Mouse (Mus musculus): Measurements from ENCODE around the gene Rimbp3. TPM values are rescaled to one million over a fixed set of nuclear protein-coding genes. Genes with fewer than 3 reads are reported as not detected.

Rimbp3 gene
- polyA plus RNA-seq, 1 experiment from 2014 or later = 0.65 TPM

DNA sequence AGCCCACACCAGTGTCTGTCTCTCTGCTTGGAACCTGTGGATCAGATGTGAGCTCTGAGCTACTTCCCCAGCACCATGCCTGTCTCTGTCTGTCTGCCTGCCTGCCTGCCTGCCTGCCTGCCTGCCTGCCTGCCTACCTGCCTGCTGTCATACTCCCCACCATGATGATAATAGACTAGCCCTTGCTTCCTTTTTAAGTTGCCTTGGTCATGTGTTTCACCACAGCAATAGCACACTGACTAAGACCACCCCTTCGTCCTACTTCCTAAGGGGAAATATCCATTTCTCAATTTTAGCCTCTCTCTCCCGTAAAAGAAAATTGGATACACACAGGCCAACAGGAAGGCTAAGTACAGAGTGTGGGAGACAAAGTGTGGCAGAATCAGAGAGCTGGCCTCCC is 26.3 kb upstream of the Rimbp3 start:
- Histone ChIP-seq H3K4me2 (replicated peaks; ENCODE audit: low read depth, low read length) (no peak overlapping the region), H3K27ac (ENCODE audit: low read length) (no peak overlapping the region), H3K27me3 (ENCODE audit: control insufficient read depth, insufficient read depth, low read length) (no peaks in the 10 kb centered on the region), H3K9me3 (ENCODE audit: control insufficient read depth, low read depth, low read length) (no peaks in the 10 kb centered on the region), H3K9ac (replicated peaks; ENCODE audit: low read depth, low read length) (no peak overlapping the region), H3K36me3 (ENCODE audit: control insufficient read depth, insufficient read depth, low read length) (peaks cover 8% of the 10 kb centered on the region; the same call in 1 of the 2 replicates), H3K4me3 (ENCODE audit: low read depth, low read length) (no peak overlapping the region), H3K4me1 (ENCODE audit: control insufficient read depth, insufficient read depth, low read length) (no peaks in the 10 kb centered on the region)
- WGBS = 84% methylated on average over 2 of the region's 2 CpGs
- ATAC-seq (ENCODE audit: insufficient number of reproducible peaks, insufficient read depth, low FRiP score, low read depth) = no peak

DNA sequence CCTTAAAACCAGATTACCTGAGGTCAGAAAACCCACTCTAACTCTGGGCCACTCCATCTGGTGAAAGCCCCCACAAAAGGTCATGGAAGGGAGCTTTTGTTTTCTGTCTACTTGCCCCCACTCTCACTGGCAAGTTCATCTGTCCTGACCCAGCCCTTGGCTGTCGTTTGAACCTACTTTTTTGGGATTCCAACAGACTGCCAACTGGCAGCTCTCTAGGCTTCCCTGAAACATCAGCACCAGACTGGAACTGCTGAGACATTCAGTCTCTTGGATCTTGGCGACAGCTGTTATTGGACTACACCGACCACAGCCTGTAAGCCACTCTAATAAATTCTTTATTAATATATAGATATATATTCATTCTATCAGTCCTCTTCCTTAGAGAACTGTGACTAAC is 25.4 kb upstream of the Rimbp3 start:
- no peak for ATAC-seq (ENCODE audit: insufficient number of reproducible peaks, insufficient read depth, low FRiP score, low read depth)
- no peaks in the 10 kb centered on the region for H3K27me3 ChIP-seq (ENCODE audit: control insufficient read depth, insufficient read depth, low read length)
- no peak overlapping the region for H3K4me3 ChIP-seq (ENCODE audit: low read depth, low read length)
- H3K36me3 ChIP-seq (ENCODE audit: control insufficient read depth, insufficient read depth, low read length) = peaks cover 6% of the 10 kb centered on the region; the same call in 1 of the 2 replicates
- no peak overlapping the region for H3K27ac ChIP-seq (ENCODE audit: low read length)
- WGBS = 76% methylated on average over 3 of the region's 3 CpGs
- no peak overlapping the region for H3K9ac ChIP-seq (replicated peaks; ENCODE audit: low read depth, low read length)
- H3K4me2 ChIP-seq (replicated peaks; ENCODE audit: low read depth, low read length) = no peak overlapping the region
- H3K9me3 ChIP-seq (ENCODE audit: control insufficient read depth, low read depth, low read length) = no peaks in the 10 kb centered on the region
- H3K4me1 ChIP-seq (ENCODE audit: control insufficient read depth, insufficient read depth, low read length) = no peaks in the 10 kb centered on the region

DNA sequence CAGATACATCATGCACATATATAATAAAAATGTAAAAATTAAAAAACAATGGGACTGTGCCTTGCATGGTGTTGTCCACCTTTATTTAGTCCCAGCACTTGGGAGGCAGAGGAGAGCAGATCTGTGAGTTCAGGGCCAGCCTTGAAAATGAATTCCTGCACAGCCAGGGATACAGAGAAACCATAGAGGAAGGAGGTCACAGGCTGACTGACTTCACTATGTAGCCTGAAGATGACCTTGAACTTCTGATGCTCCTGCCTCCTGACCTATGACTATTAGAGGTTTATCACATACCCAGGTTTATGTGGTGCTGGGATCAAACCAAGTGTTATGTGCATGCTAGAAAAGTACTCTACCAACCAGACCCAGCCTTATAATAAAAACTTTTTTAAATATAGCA is 22.9 kb upstream of the Rimbp3 start:
- Histone ChIP-seq H3K36me3 (ENCODE audit: control insufficient read depth, insufficient read depth, low read length) (peaks cover 4% of the 10 kb centered on the region; the same call in 1 of the 2 replicates), H3K27ac (ENCODE audit: low read length) (no peak overlapping the region), H3K4me1 (ENCODE audit: control insufficient read depth, insufficient read depth, low read length) (no peaks in the 10 kb centered on the region), H3K4me3 (ENCODE audit: low read depth, low read length) (no peak overlapping the region), H3K9ac (replicated peaks; ENCODE audit: low read depth, low read length) (no peak overlapping the region), H3K9me3 (ENCODE audit: control insufficient read depth, low read depth, low read length) (no peaks in the 10 kb centered on the region), H3K4me2 (replicated peaks; ENCODE audit: low read depth, low read length) (no peak overlapping the region), H3K27me3 (ENCODE audit: control insufficient read depth, insufficient read depth, low read length) (no peaks in the 10 kb centered on the region)
- no peak for ATAC-seq (ENCODE audit: insufficient number of reproducible peaks, insufficient read depth, low FRiP score, low read depth)

DNA sequence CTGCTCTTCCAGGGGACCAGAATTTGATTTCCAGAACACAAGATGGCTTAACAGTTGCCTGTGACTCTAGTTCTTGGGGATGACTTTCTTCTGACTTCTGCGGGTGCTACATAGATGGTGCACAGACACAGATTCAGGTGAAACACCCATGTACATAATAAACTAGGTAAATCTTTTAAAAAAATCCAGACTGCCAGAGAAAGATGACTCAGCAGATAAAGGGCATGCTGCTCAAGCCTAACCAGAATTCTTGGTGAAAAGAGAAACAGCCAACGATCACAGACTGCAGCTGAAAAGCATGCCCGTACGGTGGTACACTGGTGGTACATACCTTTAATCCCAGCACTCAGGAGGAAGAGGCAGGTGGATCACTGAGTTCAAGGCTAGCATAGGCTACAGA is 14.6 kb upstream of the Rimbp3 start:
- WGBS = 96% methylated on average over 4 of the region's 4 CpGs
- Histone ChIP-seq H3K36me3 (ENCODE audit: control insufficient read depth, insufficient read depth, low read length) (peaks cover 13% of the 10 kb centered on the region; the same call in 1 of the 2 replicates), H3K4me2 (replicated peaks; ENCODE audit: low read depth, low read length) (no peak overlapping the region), H3K27me3 (ENCODE audit: control insufficient read depth, insufficient read depth, low read length) (no peaks in the 10 kb centered on the region), H3K9ac (replicated peaks; ENCODE audit: low read depth, low read length) (no peak overlapping the region), H3K4me3 (ENCODE audit: low read depth, low read length) (no peak overlapping the region), H3K4me1 (ENCODE audit: control insufficient read depth, insufficient read depth, low read length) (no peaks in the 10 kb centered on the region), H3K9me3 (ENCODE audit: control insufficient read depth, low read depth, low read length) (no peaks in the 10 kb centered on the region), H3K27ac (ENCODE audit: low read length) (no peak overlapping the region)
- no peak for ATAC-seq (ENCODE audit: insufficient number of reproducible peaks, insufficient read depth, low FRiP score, low read depth)

DNA sequence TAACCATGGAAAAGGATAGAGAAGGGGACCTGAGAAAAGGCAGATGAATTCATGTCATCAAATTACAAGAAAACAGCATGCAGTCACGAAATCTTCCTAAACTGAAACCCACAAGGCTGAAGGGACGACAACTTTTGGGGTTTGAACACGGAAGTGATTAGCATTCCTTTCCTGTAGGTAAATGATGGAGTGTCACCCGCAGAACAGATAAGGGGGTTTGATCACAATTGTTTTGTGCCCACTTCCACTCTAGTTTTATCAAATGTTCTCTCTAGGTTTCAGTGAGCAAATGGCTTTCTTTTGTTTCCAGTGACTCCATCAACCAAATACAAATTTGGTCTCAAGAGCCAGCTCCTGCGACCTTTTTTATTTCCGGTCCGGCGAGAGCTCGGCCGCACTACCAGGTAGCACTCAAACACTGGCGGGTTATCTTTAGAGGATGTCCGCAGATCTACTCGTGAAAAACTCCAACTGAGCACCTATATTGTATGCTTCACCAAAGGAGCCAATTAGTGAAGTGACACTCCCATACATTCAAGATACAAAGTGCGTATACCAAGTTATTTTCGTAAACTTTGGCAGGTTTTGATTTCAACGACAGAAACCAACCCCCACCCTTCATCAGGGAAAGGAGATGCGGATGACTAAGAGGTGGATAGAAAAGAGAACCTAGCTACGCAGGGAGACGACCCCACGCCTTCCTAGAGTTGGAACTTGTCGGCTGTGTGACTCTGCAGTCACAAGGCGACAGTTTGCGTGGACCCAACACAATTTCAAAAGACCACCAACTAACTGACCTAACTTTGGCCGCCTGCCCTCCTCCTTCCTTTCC is 8.1 kb upstream of the Rimbp3 start:
- ATAC-seq (ENCODE audit: insufficient number of reproducible peaks, insufficient read depth, low FRiP score, low read depth) = 0 out of 2 replicates have a peak, but pooled peaks have one; percentile 11
- Histone ChIP-seq H3K9me3 (ENCODE audit: control insufficient read depth, low read depth, low read length) (no peaks in the 10 kb centered on the region), H3K4me3 (ENCODE audit: low read depth, low read length) (peak overlapping the region; percentile 99), H3K9ac (replicated peaks; ENCODE audit: low read depth, low read length) (peak overlapping the region; percentile 99), H3K27me3 (ENCODE audit: control insufficient read depth, insufficient read depth, low read length) (no peaks in the 10 kb centered on the region), H3K4me2 (replicated peaks; ENCODE audit: low read depth, low read length) (peak overlapping the region; percentile 67), H3K36me3 (ENCODE audit: control insufficient read depth, insufficient read depth, low read length) (peaks cover 6% of the 10 kb centered on the region; the same call in 1 of the 2 replicates), H3K27ac (ENCODE audit: low read length) (peak overlapping the region; percentile 68), H3K4me1 (ENCODE audit: control insufficient read depth, insufficient read depth, low read length) (peaks cover 14% of the 10 kb centered on the region; the same call in 1 of the 2 replicates)
- 3% methylated on average over 24 of the region's 24 CpGs for WGBS

DNA sequence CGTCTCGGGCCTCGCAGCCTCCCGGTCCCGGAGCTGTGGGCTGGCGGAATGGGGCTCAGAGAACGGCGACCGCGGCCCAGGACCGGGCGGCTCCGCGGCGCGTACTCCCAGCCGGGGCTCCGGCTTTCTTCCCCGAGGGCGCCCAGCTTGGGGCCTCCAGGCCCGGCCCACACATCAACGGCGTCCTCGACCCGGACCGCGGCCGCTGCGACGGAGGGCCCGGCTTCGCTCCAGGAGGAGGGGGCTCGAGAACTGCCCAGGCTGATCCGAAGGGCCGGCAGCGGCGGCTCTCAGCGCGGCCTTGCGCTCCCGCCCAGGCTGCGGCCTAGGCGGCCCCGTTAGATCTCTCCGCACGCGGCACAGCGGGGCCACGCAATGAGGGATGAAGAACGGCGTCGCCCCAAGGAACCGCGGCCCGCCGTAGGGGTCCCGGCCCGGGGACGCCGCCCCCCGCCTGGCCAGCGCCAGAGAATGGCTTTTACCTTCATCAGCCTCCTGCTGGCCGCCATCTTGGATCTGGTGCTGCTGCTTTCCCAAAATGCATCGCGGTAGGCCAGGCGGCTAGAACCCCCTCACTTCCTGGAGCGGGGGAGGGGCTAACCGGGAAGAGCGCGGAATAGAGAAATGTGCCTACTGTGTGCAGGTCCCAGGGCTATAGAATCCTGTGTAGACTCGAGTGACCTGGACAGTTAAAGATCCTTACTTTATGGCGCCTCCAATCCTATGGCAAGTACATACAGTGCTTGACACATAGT is 7.3 kb upstream of the Rimbp3 start:
- H3K4me1 ChIP-seq (ENCODE audit: control insufficient read depth, insufficient read depth, low read length) = peaks cover 14% of the 10 kb centered on the region; the same call in 1 of the 2 replicates
- no peaks in the 10 kb centered on the region for H3K9me3 ChIP-seq (ENCODE audit: control insufficient read depth, low read depth, low read length)
- peaks cover 6% of the 10 kb centered on the region; the same call in 1 of the 2 replicates for H3K36me3 ChIP-seq (ENCODE audit: control insufficient read depth, insufficient read depth, low read length)
- no peaks in the 10 kb centered on the region for H3K27me3 ChIP-seq (ENCODE audit: control insufficient read depth, insufficient read depth, low read length)
- H3K9ac ChIP-seq (replicated peaks; ENCODE audit: low read depth, low read length) = peak overlapping the region; percentile 99
- H3K27ac ChIP-seq (ENCODE audit: low read length) = peak overlapping the region; percentile 68
- WGBS = under 1% methylated on average over 61 of the region's 72 CpGs
- H3K4me2 ChIP-seq (replicated peaks; ENCODE audit: low read depth, low read length) = peak overlapping the region; percentile 67
- ATAC-seq (ENCODE audit: insufficient number of reproducible peaks, insufficient read depth, low FRiP score, low read depth) = peak; percentile 86
- H3K4me3 ChIP-seq (ENCODE audit: low read depth, low read length) = peak overlapping the region; percentile 99

DNA sequence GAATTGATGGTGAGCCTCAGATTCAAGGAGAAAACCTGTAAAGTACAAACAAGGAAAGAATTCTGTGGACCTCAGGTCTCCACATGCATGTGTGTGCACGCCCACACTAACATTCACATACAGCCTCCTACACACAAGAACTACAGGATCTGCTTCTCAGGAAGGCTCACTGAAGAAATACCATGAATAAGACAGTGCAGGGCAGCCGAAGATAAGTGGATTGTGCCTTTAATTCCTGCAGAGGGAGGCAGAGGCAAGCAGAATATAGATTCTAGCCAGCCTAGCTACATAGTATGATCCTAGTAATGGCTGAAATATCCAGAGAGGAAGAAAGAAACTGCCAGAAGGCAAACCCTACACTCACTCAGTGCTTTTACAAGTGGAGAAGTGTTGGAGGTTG is 6.4 kb upstream of the Rimbp3 start:
- Histone ChIP-seq H3K4me1 (ENCODE audit: control insufficient read depth, insufficient read depth, low read length) (peaks cover 14% of the 10 kb centered on the region; the same call in 1 of the 2 replicates), H3K36me3 (ENCODE audit: control insufficient read depth, insufficient read depth, low read length) (peaks cover 6% of the 10 kb centered on the region; the same call in 1 of the 2 replicates), H3K9ac (replicated peaks; ENCODE audit: low read depth, low read length) (no peak overlapping the region), H3K27ac (ENCODE audit: low read length) (0 out of 2 replicates have a peak overlapping the region, but pooled peaks have one; percentile 11), H3K9me3 (ENCODE audit: control insufficient read depth, low read depth, low read length) (no peaks in the 10 kb centered on the region), H3K4me2 (replicated peaks; ENCODE audit: low read depth, low read length) (no peak overlapping the region), H3K27me3 (ENCODE audit: control insufficient read depth, insufficient read depth, low read length) (no peaks in the 10 kb centered on the region), H3K4me3 (ENCODE audit: low read depth, low read length) (no peak overlapping the region)
- WGBS = 50% methylated on average over 2 of the region's 2 CpGs
- ATAC-seq (ENCODE audit: insufficient number of reproducible peaks, insufficient read depth, low FRiP score, low read depth) = peak; percentile 46; the same call in 1 of the 2 replicates

DNA sequence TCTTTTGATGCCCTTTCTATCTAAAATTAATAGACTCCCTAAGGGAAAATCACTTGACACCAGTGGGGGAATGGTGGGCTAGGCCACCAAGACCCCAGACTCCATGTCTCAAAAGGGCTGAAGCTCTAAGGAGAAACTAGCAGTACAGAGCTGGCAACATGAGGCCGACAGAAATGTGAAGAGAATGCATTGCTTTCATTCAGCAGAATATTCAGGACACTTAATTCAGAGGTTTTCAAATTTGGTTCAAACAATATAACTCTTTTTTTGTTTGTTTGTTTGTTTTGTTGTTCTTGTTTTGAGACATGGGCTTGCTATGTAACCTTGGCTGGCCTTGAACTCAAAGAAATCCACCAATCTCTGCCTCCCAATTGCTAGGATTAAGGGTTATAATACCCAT is 5.9 kb upstream of the Rimbp3 start, which contains the start of gene Ube2l3:
Gene Ube2l3 (minus strand): TSS at position 101 of the 400 bp plus-strand sequence.
- WGBS = 76% methylated on average over 1 of the region's 1 CpGs
- H3K9ac ChIP-seq (replicated peaks; ENCODE audit: low read depth, low read length) = peak within 1 kb of the TSS; percentile 99; the same call in 1 of the 2 replicates
- 0 out of 2 replicates have a peak within 1 kb of the TSS, but pooled peaks have one; percentile 18 for H3K4me2 ChIP-seq (replicated peaks; ENCODE audit: low read depth, low read length)
- H3K9me3 ChIP-seq (ENCODE audit: control insufficient read depth, low read depth, low read length) = no peaks in the 10 kb centered on the region
- no peaks in the 10 kb centered on the region for H3K27me3 ChIP-seq (ENCODE audit: control insufficient read depth, insufficient read depth, low read length)
- H3K27ac ChIP-seq (ENCODE audit: low read length) = peak within 1 kb of the TSS; percentile 68; the same call in 1 of the 2 replicates
- peaks cover 6% of the 10 kb centered on the region; the same call in 1 of the 2 replicates for H3K36me3 ChIP-seq (ENCODE audit: control insufficient read depth, insufficient read depth, low read length)
- H3K4me3 ChIP-seq (ENCODE audit: low read depth, low read length) = peak within 1 kb of the TSS; percentile 99
- no peak for ATAC-seq (ENCODE audit: insufficient number of reproducible peaks, insufficient read depth, low FRiP score, low read depth)
- peaks cover 14% of the 10 kb centered on the region; the same call in 1 of the 2 replicates for H3K4me1 ChIP-seq (ENCODE audit: control insufficient read depth, insufficient read depth, low read length)

Measured in stomach, embryonic 14.5 days (tissue).